14 mouse cellular contexts compared by ENCODE assay signal in the genomic region with DNA sequence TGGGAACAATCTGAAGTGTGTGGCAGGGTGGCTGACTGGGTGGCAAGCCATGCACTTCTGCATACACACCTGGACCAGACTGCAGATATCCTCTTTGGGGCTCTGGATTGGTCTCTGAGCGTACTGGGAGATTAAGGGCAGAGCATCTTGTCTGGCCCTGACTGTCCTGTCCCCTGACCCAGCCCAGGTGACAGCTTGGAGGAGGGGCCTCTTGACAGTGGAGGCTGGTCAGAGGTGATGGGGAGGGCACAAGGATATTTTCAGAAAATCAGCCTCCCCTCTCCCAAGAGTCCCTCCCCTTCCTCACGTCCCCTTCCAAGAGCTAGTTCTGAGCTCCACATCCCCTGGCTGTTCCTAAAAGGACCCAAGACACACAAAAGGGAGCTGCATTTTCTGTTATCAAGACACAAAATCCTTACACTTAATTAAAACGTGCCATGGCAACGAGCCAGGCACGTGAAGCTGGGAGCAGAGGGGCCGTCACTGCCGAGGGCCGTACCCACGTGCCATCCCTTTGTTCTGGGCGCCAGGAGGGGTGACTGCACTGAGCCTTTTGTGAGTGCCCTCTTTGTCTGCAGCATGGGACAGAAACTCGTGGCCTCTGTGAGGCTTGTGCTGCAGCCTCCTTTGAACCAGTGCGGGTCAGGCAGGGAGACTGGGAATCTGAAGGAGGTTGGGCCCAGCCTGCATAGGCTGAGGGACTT. TPM values are rescaled to one million over a fixed set of nuclear protein-coding genes. Genes with fewer than 3 reads are reported as not detected.
DNase-seq lines count a peak whose midpoint lies in the region; ATAC-seq lines count a peak whose summit lies in the region.
"Had no signal": no experiment of that assay in that cellular context is flagged by ENCODE, and none has a peak within 500 bp of the region (broad histone marks: within the 10 kb centered on the region; RNA-seq: fewer than 3 reads in every experiment).

No protein-coding gene starts in this region.

- H3K27ac ChIP-seq in hindbrain, embryonic 10.5 days, result peak overlapping the region; percentile 87
- H3K27ac ChIP-seq in midbrain, embryonic 16.5 days (ENCODE audit: low read length), result no peak overlapping the region
- H3K27ac ChIP-seq: left cerebral cortex, adult 2 months had no signal

- no peaks in the 10 kb centered on the region for H3K9me3 ChIP-seq in hindbrain, embryonic 10.5 days
- no peaks in the 10 kb centered on the region for H3K9me3 ChIP-seq in midbrain, embryonic 16.5 days (replicated peaks; ENCODE audit: control insufficient read depth, low read length, poor library complexity, severe bottlenecking)

- ATAC-seq in midbrain, embryonic 16.5 days, result peak; percentile 58; the same call in 1 of the 2 replicates
- no peak for ATAC-seq in erythroblast, adult 5-6 weeks (replicated peaks; ENCODE audit: low FRiP score, poor library complexity, severe bottlenecking)
- ATAC-seq in megakaryocyte progenitor cell, adult 5-6 weeks (replicated peaks; ENCODE audit: poor library complexity), result no peak

- peaks cover 98% of the 10 kb centered on the region for H3K27me3 ChIP-seq in hindbrain, embryonic 10.5 days (ENCODE audit: insufficient read depth, poor library complexity, severe bottlenecking)
- H3K27me3 ChIP-seq in midbrain, embryonic 16.5 days (ENCODE audit: control insufficient read depth, insufficient read depth, low read depth, low read length), result peaks cover 19% of the 10 kb centered on the region

- H3K4me2 ChIP-seq in midbrain, embryonic 16.5 days (ENCODE audit: low read length), result peak overlapping the region; percentile 32

- H3K4me3 ChIP-seq in hindbrain, embryonic 10.5 days, result peak overlapping the region; percentile 20
- H3K4me3 ChIP-seq in midbrain, embryonic 16.5 days (ENCODE audit: low read depth, low read length), result no peak overlapping the region
- H3K4me3 ChIP-seq: erythroblast, embryonic 14.5 days; left cerebral cortex, adult 2 months had no signal

- WGBS in hindbrain, embryonic 10.5 days, result 14% methylated on average over 12 of the region's 12 CpGs
- WGBS in midbrain, embryonic 16.5 days, result 4% methylated on average over 12 of the region's 12 CpGs

- peak overlapping the region; percentile 39; the same call in 1 of the 2 replicates for H3K9ac ChIP-seq in midbrain, embryonic 16.5 days (ENCODE audit: low read depth, low read length)

- peaks cover 24% of the 10 kb centered on the region for H3K4me1 ChIP-seq in hindbrain, embryonic 10.5 days (replicated peaks)
- peaks cover 14% of the 10 kb centered on the region for H3K4me1 ChIP-seq in midbrain, embryonic 16.5 days (ENCODE audit: control insufficient read depth, insufficient read depth, low read length)

- H3K36me3 ChIP-seq in hindbrain, embryonic 10.5 days, result no peaks in the 10 kb centered on the region
- no peaks in the 10 kb centered on the region for H3K36me3 ChIP-seq in midbrain, embryonic 16.5 days (ENCODE audit: control insufficient read depth, insufficient read depth, low read length)

- DNase-seq in kidney, postnatal 4 days, result peak; percentile 11 to 18
- DNase-seq in kidney, postnatal 14 days, result no peak
- peak; percentile 77 for DNase-seq in embryo, embryonic 9.5 days (ENCODE audit: extremely low spot score)
- peak; percentile 88 for DNase-seq in hindbrain, embryonic 10.5 days (ENCODE audit: low spot score)
- no peak for DNase-seq in T-cell, adult 2 months (ENCODE audit: low spot score)

RNA-seq across cellular contexts. Expression of gene Bub3, which starts 37.9 kb away (rescaled TPM):
- 306 and 322 TPM in 2 replicates for polyA plus RNA-seq in hindbrain, embryonic 10.5 days (2016; fragmentation: Nextera tagmentation; extraction: Ambion mirVana)
- polyA plus RNA-seq in midbrain, embryonic 16.5 days (2015; fragmentation: Nextera tagmentation; extraction: Ambion mirVana), result 146 and 160 TPM in 2 replicates
- 44.7 and 58.2 TPM in 2 replicates for total RNA-seq in erythroblast, adult 5-6 weeks (2015; ENCODE audit: low replicate concordance)
- total RNA-seq in erythroblast, adult 5-6 weeks (2017; ENCODE audit: low replicate concordance), result 30.2 and 31.6 TPM in 2 replicates
- 164 and 173 TPM in 2 replicates for total RNA-seq in megakaryocyte progenitor cell, adult 5-6 weeks (2015)
- 85.9 and 90.3 TPM in 2 replicates for total RNA-seq in megakaryocyte progenitor cell, adult 5-6 weeks (2017)

RNA-seq across cellular contexts. Expression of gene Hmx2, which starts 49.4 kb away (rescaled TPM):
- polyA plus RNA-seq in hindbrain, embryonic 10.5 days (2016; fragmentation: Nextera tagmentation; extraction: Ambion mirVana), result 0.91 and 1.2 TPM in 2 replicates
- 0.57 and 1.7 TPM in 2 replicates for polyA plus RNA-seq in midbrain, embryonic 16.5 days (2015; fragmentation: Nextera tagmentation; extraction: Ambion mirVana)
- total RNA-seq in erythroblast, adult 5-6 weeks (2015; ENCODE audit: low replicate concordance), result not detected in 2 replicates
- total RNA-seq in erythroblast, adult 5-6 weeks (2017; ENCODE audit: low replicate concordance), result not detected in 2 replicates
- 0.15 TPM in 1 of 2 replicates, not detected in the other for total RNA-seq in megakaryocyte progenitor cell, adult 5-6 weeks (2015)
- not detected in 2 replicates for total RNA-seq in megakaryocyte progenitor cell, adult 5-6 weeks (2017)
- total RNA-seq: adrenal gland, postnatal 10 days; heart, postnatal 10 days; left cerebral cortex, adult 2 months had no signal
- polyA plus RNA-seq: erythroblast, embryonic 14.5 days; spleen, adult 2 months had no signal

RNA-seq across cellular contexts. Expression of gene Hmx3, which starts 55.3 kb away (rescaled TPM):
- 0.61 and 0.93 TPM in 2 replicates for polyA plus RNA-seq in hindbrain, embryonic 10.5 days (2016; fragmentation: Nextera tagmentation; extraction: Ambion mirVana)
- 0.20 and 0.85 TPM in 2 replicates for polyA plus RNA-seq in midbrain, embryonic 16.5 days (2015; fragmentation: Nextera tagmentation; extraction: Ambion mirVana)
- not detected in 2 replicates for total RNA-seq in erythroblast, adult 5-6 weeks (2015; ENCODE audit: low replicate concordance)
- total RNA-seq in erythroblast, adult 5-6 weeks (2017; ENCODE audit: low replicate concordance), result not detected in 2 replicates
- not detected in 2 replicates for total RNA-seq in megakaryocyte progenitor cell, adult 5-6 weeks (2015)
- total RNA-seq in megakaryocyte progenitor cell, adult 5-6 weeks (2017), result not detected in 2 replicates
- total RNA-seq: adrenal gland, postnatal 10 days; heart, postnatal 10 days; left cerebral cortex, adult 2 months; megakaryocyte, adult 5-6 weeks had no signal
- polyA plus RNA-seq: erythroblast, embryonic 14.5 days; spleen, adult 2 months had no signal

Comparison
In these comparisons a context has a peak if more than half of its experiments do, and no peak if none do; other contexts are left out.
1. DNase-seq: peak in kidney, postnatal 4 days (2 of 2), embryo, embryonic 9.5 days (single experiment) and hindbrain, embryonic 10.5 days (single experiment); none in kidney, postnatal 14 days (single experiment) and T-cell, adult 2 months (single experiment).